Comparison of ENCODE assay signal across 10 mouse cellular contexts in genomic region chr19:32102294-32102975, GRCm38 (mm10). TPM values are rescaled to one million over a fixed set of nuclear protein-coding genes. Genes with fewer than 3 reads are reported as not detected.
DNase-seq lines count a peak whose midpoint lies in the region; ATAC-seq and TF ChIP-seq lines count a peak whose summit lies in the region.
"Had no signal": no experiment of that assay in that cellular context is flagged by ENCODE, and none has a peak within 500 bp of the region (broad histone marks: within the 10 kb centered on the region; RNA-seq: fewer than 3 reads in every experiment).

No protein-coding gene starts in this region.

- H3K4me3 ChIP-seq in intestine, embryonic 15.5 days (replicated peaks): no peak overlapping the region
- H3K4me3 ChIP-seq in intestine, embryonic 16.5 days (ENCODE audit: low read length): no peak overlapping the region
- H3K4me3 ChIP-seq in embryonic facial prominence, embryonic 11.5 days (ENCODE audit: low read depth, low read length): no peak overlapping the region
- H3K4me3 ChIP-seq in forebrain, embryonic 12.5 days (replicated peaks): peak overlapping the region; percentile 26
- peak overlapping the region; percentile 13; the same call in 1 of the 2 replicates for H3K4me3 ChIP-seq in limb, embryonic 14.5 days (replicated peaks; ENCODE audit: low read length)

- H3K27me3 ChIP-seq in intestine, embryonic 15.5 days (replicated peaks): no peaks in the 10 kb centered on the region
- H3K27me3 ChIP-seq in intestine, embryonic 16.5 days (replicated peaks; ENCODE audit: control insufficient read depth, insufficient read depth, low read length): no peaks in the 10 kb centered on the region
- H3K27me3 ChIP-seq in embryonic facial prominence, embryonic 11.5 days (ENCODE audit: control insufficient read depth, insufficient read depth, low read length): no peaks in the 10 kb centered on the region
- H3K27me3 ChIP-seq in forebrain, embryonic 12.5 days: peaks cover 10% of the 10 kb centered on the region; the same call in 1 of the 2 replicates
- no peaks in the 10 kb centered on the region for H3K27me3 ChIP-seq in limb, embryonic 14.5 days (ENCODE audit: control insufficient read depth, insufficient read depth, low read length)

- no peaks in the 10 kb centered on the region for H3K9me3 ChIP-seq in intestine, embryonic 15.5 days
- H3K9me3 ChIP-seq in intestine, embryonic 16.5 days (ENCODE audit: control insufficient read depth, low read length): no peaks in the 10 kb centered on the region
- no peaks in the 10 kb centered on the region for H3K9me3 ChIP-seq in embryonic facial prominence, embryonic 11.5 days (replicated peaks; ENCODE audit: control insufficient read depth, low read length)
- H3K9me3 ChIP-seq in forebrain, embryonic 12.5 days: no peaks in the 10 kb centered on the region
- no peaks in the 10 kb centered on the region for H3K9me3 ChIP-seq in limb, embryonic 14.5 days (ENCODE audit: control insufficient read depth, low read length)

- 34% methylated on average over 18 of the region's 18 CpGs for WGBS in intestine, embryonic 15.5 days
- 39% methylated on average over 18 of the region's 18 CpGs for WGBS in intestine, embryonic 16.5 days
- WGBS in embryonic facial prominence, embryonic 11.5 days: 21% methylated on average over 18 of the region's 18 CpGs
- WGBS in forebrain, embryonic 12.5 days: 26% methylated on average over 18 of the region's 18 CpGs
- WGBS in limb, embryonic 14.5 days: 36% methylated on average over 18 of the region's 18 CpGs

- no peaks in the 10 kb centered on the region for H3K36me3 ChIP-seq in intestine, embryonic 15.5 days
- no peaks in the 10 kb centered on the region for H3K36me3 ChIP-seq in intestine, embryonic 16.5 days (ENCODE audit: control insufficient read depth, insufficient read depth, low read length)
- H3K36me3 ChIP-seq in embryonic facial prominence, embryonic 11.5 days (replicated peaks; ENCODE audit: control insufficient read depth, insufficient read depth, low read depth, low read length): no peaks in the 10 kb centered on the region
- H3K36me3 ChIP-seq in forebrain, embryonic 12.5 days (replicated peaks): no peaks in the 10 kb centered on the region
- H3K36me3 ChIP-seq in limb, embryonic 14.5 days (ENCODE audit: control insufficient read depth, insufficient read depth, low read length): no peaks in the 10 kb centered on the region

- DNase-seq in embryonic facial prominence, embryonic 11.5 days (ENCODE audit: low spot score): peak; percentile 26
- no peak for DNase-seq in limb, embryonic 14.5 days (ENCODE audit: low spot score)
- no peak for DNase-seq in cerebellum, adult 18-20 months
- no peak for DNase-seq in right cerebral cortex, postnatal 36 days (ENCODE audit: low spot score in 2 of 2)
- no peak for DNase-seq in cerebellum, postnatal 36 days
- DNase-seq: adrenal gland, postnatal 10 days; right cerebral cortex, postnatal 4 days had no signal

- no peak overlapping the region for H3K27ac ChIP-seq in intestine, embryonic 15.5 days
- no peak overlapping the region for H3K27ac ChIP-seq in intestine, embryonic 16.5 days (ENCODE audit: low read length)
- H3K27ac ChIP-seq in embryonic facial prominence, embryonic 11.5 days (replicated peaks; ENCODE audit: low read depth, low read length): no peak overlapping the region
- H3K27ac ChIP-seq in forebrain, embryonic 12.5 days: no peak overlapping the region
- no peak overlapping the region for H3K27ac ChIP-seq in limb, embryonic 14.5 days (replicated peaks; ENCODE audit: low read depth, low read length)

- TF ChIP-seq POLR2A in limb, embryonic 14.5 days (IDR thresholded peaks at IDR 0.05; ENCODE audit: borderline replicate concordance, extremely low read depth, insufficient read depth, insufficient read length): no peak

- H3K4me2 ChIP-seq in intestine, embryonic 15.5 days (replicated peaks): peak overlapping the region; percentile 17; the same call in 1 of the 2 replicates
- H3K4me2 ChIP-seq in intestine, embryonic 16.5 days (ENCODE audit: low read depth, low read length): no peak overlapping the region
- peak overlapping the region; percentile 1 for H3K4me2 ChIP-seq in embryonic facial prominence, embryonic 11.5 days (ENCODE audit: low read depth, low read length)
- peak overlapping the region; percentile 53 for H3K4me2 ChIP-seq in forebrain, embryonic 12.5 days
- peak overlapping the region; percentile 29 for H3K4me2 ChIP-seq in limb, embryonic 14.5 days (replicated peaks; ENCODE audit: low read depth, low read length, severe bottlenecking)

- 0 out of 2 replicates have a peak, but pooled peaks cover 4% of the 10 kb centered on the region for H3K4me1 ChIP-seq in intestine, embryonic 15.5 days (replicated peaks)
- H3K4me1 ChIP-seq in intestine, embryonic 16.5 days (ENCODE audit: control insufficient read depth, insufficient read depth, low read length): peaks cover 16% of the 10 kb centered on the region
- no peaks in the 10 kb centered on the region for H3K4me1 ChIP-seq in embryonic facial prominence, embryonic 11.5 days (ENCODE audit: control insufficient read depth, insufficient read depth, low read length)
- peaks cover 6% of the 10 kb centered on the region; the same call in 1 of the 2 replicates for H3K4me1 ChIP-seq in forebrain, embryonic 12.5 days
- no peaks in the 10 kb centered on the region for H3K4me1 ChIP-seq in limb, embryonic 14.5 days (ENCODE audit: control insufficient read depth, insufficient read depth, low read length)

- H3K9ac ChIP-seq in intestine, embryonic 15.5 days: no peak overlapping the region
- no peak overlapping the region for H3K9ac ChIP-seq in intestine, embryonic 16.5 days (ENCODE audit: low read depth, low read length)
- H3K9ac ChIP-seq in embryonic facial prominence, embryonic 11.5 days (replicated peaks; ENCODE audit: low read length): no peak overlapping the region
- H3K9ac ChIP-seq in forebrain, embryonic 12.5 days: 0 out of 2 replicates have a peak overlapping the region, but pooled peaks have one; percentile 1
- H3K9ac ChIP-seq in limb, embryonic 14.5 days (ENCODE audit: low read depth, low read length, severe bottlenecking): no peak overlapping the region

- ATAC-seq in intestine, embryonic 15.5 days: no peak
- ATAC-seq in intestine, embryonic 16.5 days: no peak
- no peak for ATAC-seq in embryonic facial prominence, embryonic 11.5 days (replicated peaks; ENCODE audit: insufficient number of reproducible peaks, low FRiP score, low TSS enrichment, low read depth)
- peak; percentile 27; the same call in 1 of the 2 replicates for ATAC-seq in forebrain, embryonic 12.5 days (ENCODE audit: low FRiP score)
- ATAC-seq in limb, embryonic 14.5 days (ENCODE audit: low FRiP score, low read depth): no peak

RNA-seq across cellular contexts. Expression of gene Asah2, which starts 5.6 kb away (rescaled TPM):
- 2.8 and 3.4 TPM in 2 replicates for polyA plus RNA-seq in intestine, embryonic 15.5 days (2015; fragmentation: Nextera tagmentation; extraction: Ambion mirVana)
- 4.4 and 6.4 TPM in 2 replicates for polyA plus RNA-seq in intestine, embryonic 16.5 days (2015; fragmentation: Nextera tagmentation; extraction: Ambion mirVana)
- 1.1 and 1.2 TPM in 2 replicates for polyA plus RNA-seq in embryonic facial prominence, embryonic 11.5 days (2014; fragmentation: Nextera tagmentation; extraction: Ambion mirVana)
- 0.29 and 0.41 TPM in 2 replicates for polyA plus RNA-seq in forebrain, embryonic 12.5 days (2016; fragmentation: Nextera tagmentation; extraction: Ambion mirVana)
- 5.8 and 6.4 TPM in 2 replicates for polyA plus RNA-seq in limb, embryonic 14.5 days (2012; rRNA removed)
- 2.2 and 2.5 TPM in 2 replicates for polyA plus RNA-seq in limb, embryonic 14.5 days (2014; fragmentation: Nextera tagmentation; extraction: Ambion mirVana)

Comparison
In these comparisons a context has a peak if more than half of its experiments do, and no peak if none do; other contexts are left out.
1. H3K4me3 ChIP-seq: peak in forebrain, embryonic 12.5 days (single experiment) and limb, embryonic 14.5 days (single experiment); none in intestine, embryonic 15.5 days (single experiment), intestine, embryonic 16.5 days (single experiment) and embryonic facial prominence, embryonic 11.5 days (single experiment).